Mouse (Mus musculus) CH12.LX (cell line): Measurements from ENCODE around the gene Fxyd5. TPM values are rescaled to one million over a fixed set of nuclear protein-coding genes. Genes with fewer than 3 reads are reported as not detected.

Experiments used
- DNase-seq: peaks from one replicate; pipeline ENCODE4 v3.0.0-alpha.2; 2013; ENCODE audit errors: extremely low read depth
- H3K27ac ChIP-seq: 2 replicates; pipeline ENCODE4 v1.5.1; 2012; ENCODE audit warnings: low read depth, mild to moderate bottlenecking, control low read depth, moderate library complexity; ENCODE audit not compliant: insufficient read depth
- H3K27me3 ChIP-seq: replicated peaks from 2 replicates; pipeline ENCODE3; 2012; ENCODE audit warnings: inconsistent platforms
- H3K36me3 ChIP-seq, 2 experiments: replicated peaks in 1 of 2; 2 replicates each; pipeline versions ENCODE3 to v1.6.1; 2012; ENCODE audit warnings: inconsistent platforms in 1 of 2, low read length in 1 of 2, mild to moderate bottlenecking in 1 of 2, mixed read lengths in 1 of 2, moderate library complexity in 1 of 2; ENCODE audit not compliant: control insufficient read depth in 1 of 2, insufficient read depth in 1 of 2
- H3K4me1 ChIP-seq, 2 experiments: 2 replicates each; pipeline ENCODE4 v1.6.1; 2012; ENCODE audit warnings: inconsistent platforms in 1 of 2, moderate library complexity in 1 of 2; ENCODE audit not compliant: insufficient read depth in 2 of 2, control insufficient read depth in 1 of 2
- H3K4me2 ChIP-seq: 2 replicates; pipeline ENCODE4 v1.6.1; 2012; ENCODE audit warnings: low read depth, mild to moderate bottlenecking, control low read depth; ENCODE audit not compliant: poor library complexity, insufficient read depth, severe bottlenecking
- H3K4me3 ChIP-seq, 3 experiments: fragments of 150-350 bp in 1 of 3; sonication (generic) in 1 of 3; replicated peaks in 1 of 3; 2 replicates each; pipeline versions ENCODE3 to v1.5.1; 2011 to 2012; ENCODE audit warnings: low read depth in 2 of 3, low read length in 2 of 3, mild to moderate bottlenecking in 2 of 3, moderate library complexity in 2 of 3, control low read depth in 1 of 3, improper control_type of control experiment in 1 of 3, inconsistent platforms in 1 of 3, mixed read lengths in 1 of 3; ENCODE audit not compliant: poor library complexity in 1 of 3
- H3K79me2 ChIP-seq: replicated peaks from 2 replicates; pipeline ENCODE4 v1.6.1; 2012; ENCODE audit warnings: mild to moderate bottlenecking, moderate library complexity; ENCODE audit not compliant: control insufficient read depth, poor library complexity, insufficient read depth, severe bottlenecking; ENCODE audit errors: extremely low read depth
- H3K9ac ChIP-seq: 2 replicates; pipeline ENCODE4 v1.6.1; 2012; ENCODE audit warnings: low read depth, mild to moderate bottlenecking, control low read depth, moderate library complexity; ENCODE audit not compliant: insufficient read depth
- H3K9me3 ChIP-seq: replicated peaks from 2 replicates; pipeline ENCODE3; 2012; ENCODE audit warnings: low read length, inconsistent platforms, mixed read lengths
- CHD2 ChIP-seq: IDR thresholded peaks from 2 replicates; pipeline ENCODE4 v1.6.1; 2011; ENCODE audit warnings: low read length, improper control_type of control experiment
- CTCF ChIP-seq, 2 experiments: IDR thresholded peaks in 1 of 2; conservative IDR thresholded peaks in 1 of 2; 2 replicates each; pipeline ENCODE4 v1.5.1; 2011 to 2012; ENCODE audit warnings: low read depth in 2 of 2, low read length in 2 of 2, improper control_type of control experiment in 1 of 2, inconsistent platforms in 1 of 2, mild to moderate bottlenecking in 1 of 2, moderate library complexity in 1 of 2
- GABPA ChIP-seq: IDR thresholded peaks from 2 replicates; pipeline ENCODE4 v1.6.1; 2012; ENCODE audit warnings: low read depth, low read length, improper control_type of control experiment, inconsistent platforms; ENCODE audit not compliant: insufficient replicate concordance
- MAFK ChIP-seq: IDR thresholded peaks from 2 replicates; pipeline ENCODE4 v1.6.1; 2011; ENCODE audit warnings: low read length, improper control_type of control experiment; ENCODE audit not compliant: insufficient replicate concordance
- MAX ChIP-seq: IDR thresholded peaks from 2 replicates; pipeline ENCODE4 v1.6.1; 2011; ENCODE audit warnings: low read length, improper control_type of control experiment
- MAZ ChIP-seq: IDR thresholded peaks from 2 replicates; pipeline ENCODE4 v1.6.1; 2012; ENCODE audit warnings: low read depth, mild to moderate bottlenecking, inconsistent platforms, low read length, improper control_type of control experiment, moderate library complexity
- MEF2A ChIP-seq: IDR thresholded peaks from 2 replicates; pipeline ENCODE4 v1.6.1; 2014; ENCODE audit warnings: low read depth, mild to moderate bottlenecking, inconsistent platforms, low read length, improper control_type of control experiment, borderline replicate concordance
- MXI1 ChIP-seq: IDR thresholded peaks from 2 replicates; pipeline ENCODE4 v1.6.1; 2011; ENCODE audit warnings: mild to moderate bottlenecking, low read depth, low read length, improper control_type of control experiment
- PAX5 ChIP-seq: IDR thresholded peaks from 2 replicates; pipeline ENCODE4 v1.6.1; 2012; ENCODE audit warnings: low read length, inconsistent platforms, mixed read lengths
- POLR2AphosphoS2 ChIP-seq: IDR thresholded peaks from 2 replicates; pipeline ENCODE4 v1.6.1; 2011; ENCODE audit warnings: low read depth, low read length, improper control_type of control experiment
- SMC3 ChIP-seq: IDR thresholded peaks from 2 replicates; pipeline ENCODE4 v1.6.1; 2011; ENCODE audit warnings: low read depth, low read length, improper control_type of control experiment
- USF1 ChIP-seq: IDR thresholded peaks from 2 replicates; pipeline ENCODE4 v1.6.1; 2014; ENCODE audit warnings: low read depth, mild to moderate bottlenecking, inconsistent platforms, low read length, improper control_type of control experiment
- USF2 ChIP-seq: conservative IDR thresholded peaks from 2 replicates; pipeline ENCODE4 v1.6.1; 2011; ENCODE audit warnings: low read depth, low read length, improper control_type of control experiment
- ZC3H11A ChIP-seq: IDR thresholded peaks from 2 replicates; pipeline ENCODE4 v1.6.1; 2012; ENCODE audit warnings: low read depth, mild to moderate bottlenecking, inconsistent platforms, low read length, improper control_type of control experiment
- ZKSCAN1 ChIP-seq: IDR thresholded peaks from 2 replicates; pipeline ENCODE4 v1.6.1; 2012; ENCODE audit warnings: low read depth, inconsistent platforms, low read length, improper control_type of control experiment, borderline replicate concordance
- dilution Hi-C: fragments of 300-500 bp; cut with MboI; formaldehyde crosslinking; loops from 2 replicates; pipeline ENCODE4 v1.14.3; 2020; ENCODE audit warnings: low sequenced_read_pairs; ENCODE audit not compliant: extremely low pct_unique_long_range_greater_than_20kb, extremely low pct_ligation_motif_present
- in situ Hi-C: fragments of 300-500 bp; cut with MboI; formaldehyde crosslinking; loops from 3 replicates; pipeline ENCODE4 v1.14.3; 2019; ENCODE audit warnings: low sequenced_read_pairs, low pct_ligation_motif_present, low pct_unique_long_range_greater_than_20kb, mixed read lengths
- polyA plus RNA-seq: library from polyadenylated mRNA; unstranded; fragments of >175 nt; gene quantifications from 2 replicates; pipeline ENCODE4 v1.2.1, GENCODE M21; 2012; ENCODE audit warnings: low read depth; ENCODE audit not compliant: insufficient read length
- total RNA-seq, 2 experiments: library from RNA; depleted of rRNA; stranded (reverse); fragments of 300-350 nt in 1 of 2; fragments of >200 nt in 1 of 2; gene quantifications; 2 replicates each; pipeline ENCODE4 v1.2.3; 2012 to 2014

Gene Fxyd5
- total and polyA plus RNA-seq, 3 experiments: 43.8 to 124 (median 71.6) TPM

GRCm38 (mm10) chr7:31053882-31054447 lies 11.7 kb upstream of the Fxyd5 start:
- Histone ChIP-seq H3K4me1 (peaks cover 13 to 25% of the 10 kb centered on the region in 2 experiments), H3K9ac (no peak overlapping the region), H3K27me3 (peaks cover 74% of the 10 kb centered on the region), H3K4me2 (no peak overlapping the region), H3K27ac (no peak overlapping the region), H3K36me3 (no peaks in the 10 kb centered on the region), H3K79me2 (no peaks in the 10 kb centered on the region), H3K9me3 (no peaks in the 10 kb centered on the region), H3K4me3 (no peak overlapping the region)
- TF ChIP-seq MAX: no peak
- no peak for TF ChIP-seq SMC3
- no peak for TF ChIP-seq ZKSCAN1
- TF ChIP-seq MAZ: no peak
- no peak for TF ChIP-seq USF2
- no peak for TF ChIP-seq PAX5
- no peak for TF ChIP-seq MEF2A
- TF ChIP-seq MAFK: no peak
- TF ChIP-seq GABPA: no peak
- TF ChIP-seq USF1: no peak
- no peak for TF ChIP-seq CHD2
- no peak for TF ChIP-seq POLR2AphosphoS2
- dilution Hi-C loops (no loop called here), in situ Hi-C loops (no loop called here)
- DNase-seq: no peak

GRCm38 (mm10) chr7:31052636-31053434 lies 10.6 kb upstream of the Fxyd5 start:
- Histone ChIP-seq H3K36me3 (no peaks in the 10 kb centered on the region), H3K4me3 (peak overlapping the region in 1 of 3 experiments; percentile 14), H3K4me1 (peaks cover 13 to 25% of the 10 kb centered on the region in 2 experiments), H3K4me2 (peak overlapping the region; percentile 31), H3K27me3 (peaks cover 75% of the 10 kb centered on the region), H3K9me3 (no peaks in the 10 kb centered on the region), H3K27ac (no peak overlapping the region), H3K9ac (no peak overlapping the region), H3K79me2 (no peaks in the 10 kb centered on the region)
- dilution Hi-C loops: no loop called here
- TF ChIP-seq MXI1 (no peak), ZC3H11A (no peak), ZKSCAN1 (no peak), CTCF (conservative IDR thresholded peaks at IDR 0.05 in 1 of 2, IDR thresholded peaks at IDR 0.05 in 1 of 2; ENCODE audit: low read depth in 2 of 2, low read length in 2 of 2) (peak in 1 of 2 experiments; percentile 42; a peak in 2 of 4 replicates), SMC3 (no peak), POLR2AphosphoS2 (no peak)
- DNase-seq: peak; percentile 23
- in situ Hi-C loops: no loop called here
